Mouse (Mus musculus) intestine, postnatal 0 days (tissue): ENCODE data around the gene Lsm7. TPM values are rescaled to one million over a fixed set of nuclear protein-coding genes. Genes with fewer than 3 reads are reported as not detected.
A peak's percentile ranks its signal among the peaks of the same experiment; 100 is the strongest.
"Not testable (repeated sequence)": the region's sequence is repeated elsewhere in the genome, so short reads cannot be mapped to it uniquely, and the experiment has no call there.

Experiments used
- ATAC-seq: fragments of 200-750 bp; cut with Nextera tagmentation; 2 replicates; pipeline ENCODE4 v1.8.0; 2017; ENCODE audit warnings: mild to moderate bottlenecking, moderate TSS enrichment, moderate library complexity
- H3K27ac ChIP-seq: fragments of 300-500 bp; sonication (generic); 2 replicates; pipeline ENCODE4 v1.5.1; 2014; ENCODE audit warnings: mild to moderate bottlenecking, low read depth, low read length, moderate library complexity
- H3K27me3 ChIP-seq: fragments of 300-500 bp; sonication (generic); replicated peaks from 2 replicates; pipeline ENCODE4 v1.6.1; 2014; ENCODE audit warnings: low read length, mixed read lengths; ENCODE audit not compliant: control insufficient read depth, insufficient read depth
- H3K36me3 ChIP-seq: fragments of 300-500 bp; sonication (generic); 2 replicates; pipeline ENCODE4 v1.6.1; 2014; ENCODE audit warnings: mild to moderate bottlenecking, moderate library complexity; ENCODE audit not compliant: control insufficient read depth, insufficient read depth
- H3K4me1 ChIP-seq: fragments of 300-500 bp; sonication (generic); replicated peaks from 2 replicates; pipeline ENCODE4 v1.6.1; 2014; ENCODE audit warnings: antibody characterized with exemption, low read length, mixed read lengths; ENCODE audit not compliant: control insufficient read depth, insufficient read depth
- H3K4me2 ChIP-seq: fragments of 300-500 bp; sonication (generic); replicated peaks from 2 replicates; pipeline ENCODE4 v1.6.1; 2014; ENCODE audit warnings: low read depth, mild to moderate bottlenecking, moderate library complexity
- H3K4me3 ChIP-seq: fragments of 300-500 bp; sonication (generic); 2 replicates; pipeline ENCODE4 v1.5.1; 2014; ENCODE audit warnings: low read depth, low read length
- H3K9ac ChIP-seq: fragments of 300-500 bp; sonication (generic); 2 replicates; pipeline ENCODE4 v1.6.1; 2014; ENCODE audit warnings: mild to moderate bottlenecking, low read depth, low read length
- H3K9me3 ChIP-seq: fragments of 300-500 bp; sonication (generic); 2 replicates; pipeline ENCODE4 v1.6.1; 2016; ENCODE audit warnings: mixed run types; ENCODE audit not compliant: control insufficient read depth
- CTCF ChIP-seq: sonication (generic); IDR thresholded peaks from 2 replicates; pipeline ENCODE4 v1.5.1; 2016; ENCODE audit warnings: low read depth, mild to moderate bottlenecking, control low read depth, antibody characterized with exemption, moderate library complexity
- WGBS: fragments of 180-500 bp; shearing (Covaris S2); extraction: QIAGEN DNeasy Blood & Tissue Kit; methylation state at CpG from one replicate; pipeline ENCODE4 v1.1.7; 2014; 5-methylcytosine and 5-hydroxymethylcytosine counted together
- polyA plus RNA-seq: library from polyadenylated mRNA; unstranded; fragments of >200 nt; fragmentation: Nextera tagmentation; extraction: Ambion mirVana; gene quantifications from 2 replicates; pipeline ENCODE4 v1.2.1, GENCODE M21; 2015

Lsm7 gene
- polyA plus RNA-seq, 1 experiment from 2014 or later: 130 TPM

DNA sequence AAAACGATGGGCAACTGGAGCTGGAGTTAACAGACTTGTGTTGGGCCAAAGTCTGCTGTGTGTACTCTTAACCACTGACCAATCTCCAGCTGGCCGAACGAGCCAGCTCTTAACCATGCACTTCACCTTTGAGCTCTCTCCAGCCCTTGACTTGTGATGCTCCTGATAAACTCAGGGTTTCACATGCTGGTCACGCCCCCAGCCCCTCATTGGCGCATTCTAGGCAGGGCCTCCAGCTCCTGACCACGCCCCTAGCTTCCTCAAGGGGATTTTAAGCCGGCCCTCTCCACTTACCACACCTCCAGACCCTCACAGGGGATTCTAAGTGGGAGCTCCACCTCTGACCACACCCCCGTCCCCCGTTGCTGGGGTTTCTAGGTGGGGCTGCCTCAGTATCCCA, 23.9 kb downstream of the Lsm7 start:
- peaks cover 27% of the 10 kb centered on the region for H3K27me3 ChIP-seq
- no peak overlapping the region for H3K4me3 ChIP-seq
- H3K4me1 ChIP-seq: peaks cover 7% of the 10 kb centered on the region; the same call in 1 of the 2 replicates
- H3K36me3 ChIP-seq: peaks cover 18% of the 10 kb centered on the region
- peak overlapping the region; percentile 32; the same call in 1 of the 2 replicates for H3K4me2 ChIP-seq
- no peak for TF ChIP-seq CTCF
- H3K27ac ChIP-seq: 0 out of 2 replicates have a peak overlapping the region, but pooled peaks have one; percentile 8
- peak; percentile 11; the same call in 1 of the 2 replicates for ATAC-seq
- WGBS: 3% methylated on average over 9 of the region's 9 CpGs
- H3K9ac ChIP-seq: no peak overlapping the region
- no peaks in the 10 kb centered on the region for H3K9me3 ChIP-seq

- Histone ChIP-seq H3K36me3 (peaks cover 18% of the 10 kb centered on the region), H3K9ac (peak overlapping the region; percentile 40; the same call in 1 of the 2 replicates), H3K27ac (peak overlapping the region; percentile 1; the same call in 1 of the 2 replicates), H3K4me3 (no peak overlapping the region), H3K4me2 (no peak overlapping the region), H3K9me3 (no peaks in the 10 kb centered on the region), H3K27me3 (peaks cover 13% of the 10 kb centered on the region), H3K4me1 (peaks cover 7% of the 10 kb centered on the region; the same call in 1 of the 2 replicates)
- WGBS: 52% methylated on average over 1 of the region's 1 CpGs
- no peak for TF ChIP-seq CTCF
- ATAC-seq: no peak
These were observed 25.4 kb downstream of the Lsm7 start for GRCm38 (mm10) chr10:80829359-80830278.

GRCm38 (mm10) chr10:80828587-80828986, 26.4 kb downstream of the Lsm7 start:
- H3K4me3 ChIP-seq: 0 out of 2 replicates have a peak overlapping the region, but pooled peaks have one; percentile 62
- peaks cover 18% of the 10 kb centered on the region for H3K36me3 ChIP-seq
- not testable (repeated sequence) for H3K27ac ChIP-seq, H3K9ac ChIP-seq, H3K27me3 ChIP-seq, H3K9me3 ChIP-seq, ATAC-seq, H3K4me1 ChIP-seq
- peak overlapping the region; percentile 94 for H3K4me2 ChIP-seq
- WGBS: 66% methylated on average over 7 of the region's 9 CpGs

DNA sequence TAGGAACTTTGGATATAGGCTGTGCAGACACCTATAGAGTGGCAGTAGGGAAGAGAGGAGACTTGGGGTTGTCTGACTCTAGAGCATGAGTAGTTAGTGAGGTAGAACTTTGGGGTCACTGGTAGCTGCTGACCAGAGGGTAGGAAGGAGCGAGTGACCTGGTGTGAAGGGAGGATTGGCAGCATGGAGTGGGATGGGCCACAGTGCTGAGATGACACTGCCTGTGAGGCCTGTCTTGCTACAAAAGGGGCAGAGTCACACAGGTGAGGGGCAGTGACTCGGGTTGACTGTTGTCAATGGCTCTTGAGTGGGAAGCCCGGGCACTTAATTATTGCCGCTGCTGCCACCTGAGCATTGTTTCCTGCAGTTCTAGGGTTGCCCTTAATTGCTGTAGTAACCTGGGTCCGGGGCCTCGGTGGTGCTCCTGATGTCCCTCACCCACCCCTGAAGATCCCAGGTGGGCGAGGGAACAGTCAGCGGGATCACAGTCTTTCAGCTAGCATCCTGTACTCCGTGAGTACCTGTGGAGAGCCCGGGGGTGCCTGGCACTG, 27.1 kb downstream of the Lsm7 start:
- Histone ChIP-seq H3K4me1 (peaks cover 7% of the 10 kb centered on the region; the same call in 1 of the 2 replicates), H3K27me3 (no peaks in the 10 kb centered on the region), H3K9me3 (no peaks in the 10 kb centered on the region), H3K27ac (no peak overlapping the region), H3K9ac (peak overlapping the region; percentile 71), H3K4me2 (peak overlapping the region; percentile 94), H3K36me3 (peaks cover 18% of the 10 kb centered on the region), H3K4me3 (peak overlapping the region; percentile 62)
- WGBS: 59% methylated on average over 10 of the region's 10 CpGs
- no peak for TF ChIP-seq CTCF
- no peak for ATAC-seq

DNA sequence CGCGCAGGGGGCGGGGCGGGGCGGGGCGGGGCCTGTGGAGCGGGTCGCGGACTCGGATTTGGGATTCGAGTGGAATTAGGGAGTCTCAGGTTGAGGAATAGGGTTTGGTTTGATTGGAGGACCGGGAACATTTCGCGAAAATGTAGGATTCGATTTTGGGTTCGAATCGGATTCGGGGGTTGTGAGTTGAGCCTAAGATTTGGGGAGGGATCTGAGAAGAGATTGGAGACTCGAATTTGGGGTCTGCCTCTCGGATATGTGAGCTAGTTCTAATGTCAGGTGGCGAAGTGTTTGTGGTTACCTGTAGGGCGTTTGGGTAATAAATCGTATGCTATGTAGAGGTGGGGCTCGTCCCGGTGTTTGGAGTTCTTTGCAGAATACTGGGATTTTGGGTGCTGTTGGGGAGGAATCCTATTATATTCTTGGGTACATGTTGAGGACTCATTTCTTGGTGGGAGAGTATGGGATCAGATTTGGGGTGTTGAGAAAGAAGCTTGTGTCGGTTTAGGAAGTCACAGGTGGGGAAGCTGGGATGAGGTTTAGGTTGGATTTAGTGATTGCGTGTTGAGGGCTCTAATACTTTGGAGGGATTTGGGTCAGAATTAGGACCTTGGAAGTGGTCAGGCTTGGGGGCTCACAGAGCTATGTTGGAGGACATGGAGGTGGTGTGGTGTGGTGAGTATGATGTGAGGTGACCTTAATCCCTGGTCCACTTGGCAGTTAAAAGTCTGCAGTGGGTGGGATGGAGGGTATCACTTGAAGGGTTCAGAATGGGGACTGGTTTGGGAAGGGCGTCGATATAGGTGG, 27.7 kb downstream of the Lsm7 start:
- H3K4me2 ChIP-seq: peak overlapping the region; percentile 94
- H3K9ac ChIP-seq: peak overlapping the region; percentile 71
- WGBS: 4% methylated on average over 29 of the region's 29 CpGs
- peaks cover 7% of the 10 kb centered on the region; the same call in 1 of the 2 replicates for H3K4me1 ChIP-seq
- no peaks in the 10 kb centered on the region for H3K27me3 ChIP-seq
- no peak for TF ChIP-seq CTCF
- H3K4me3 ChIP-seq: peak overlapping the region; percentile 62
- H3K27ac ChIP-seq: peak overlapping the region; percentile 87
- ATAC-seq: no peak
- H3K9me3 ChIP-seq: no peaks in the 10 kb centered on the region
- peaks cover 18% of the 10 kb centered on the region for H3K36me3 ChIP-seq
